In genomic region chr4:130828851-130829673, GRCm38 (mm10) we compare ENCODE assay signal across 8 mouse cellular contexts. TPM values are rescaled to one million over a fixed set of nuclear protein-coding genes. Genes with fewer than 3 reads are reported as not detected.
DNase-seq lines count a peak whose midpoint lies in the region; ATAC-seq and TF ChIP-seq lines count a peak whose summit lies in the region.

No protein-coding gene starts in this region.

- H3K27ac ChIP-seq in heart, postnatal 0 days (ENCODE audit: low read depth) = peak overlapping the region; percentile 75

- no peaks in the 10 kb centered on the region for H3K9me3 ChIP-seq in heart, postnatal 0 days (replicated peaks; ENCODE audit: control insufficient read depth, low read length)

- TF ChIP-seq EP300 in heart, postnatal 0 days (IDR thresholded peaks at IDR 0.05; ENCODE audit: low read depth) = no peak

- ATAC-seq in erythroblast, adult 5-6 weeks (replicated peaks; ENCODE audit: low FRiP score, poor library complexity, severe bottlenecking) = 0 out of 2 replicates have a peak, but pooled peaks have one; percentile 36
- ATAC-seq in heart, postnatal 0 days (ENCODE audit: insufficient read depth, low read depth) = peak; percentile 59

- H3K4me3 ChIP-seq in heart, postnatal 0 days (ENCODE audit: low read depth, low read length) = no peak overlapping the region

- H3K9ac ChIP-seq in heart, postnatal 0 days (replicated peaks; ENCODE audit: low read depth, low read length) = no peak overlapping the region

- peaks cover 11% of the 10 kb centered on the region for H3K4me1 ChIP-seq in heart, postnatal 0 days (ENCODE audit: control insufficient read depth, insufficient read depth)

- H3K27me3 ChIP-seq in heart, postnatal 0 days (ENCODE audit: control insufficient read depth, insufficient read depth, low read length) = no peaks in the 10 kb centered on the region

- TF ChIP-seq CTCF in heart, postnatal 0 days (IDR thresholded peaks at IDR 0.05; ENCODE audit: low read depth) = no peak

- peak; percentile 31 to 45 for DNase-seq in left cerebral cortex, adult 18-20 months (ENCODE audit: low spot score in 2 of 2)
- no peak for DNase-seq in left cerebral cortex, adult 9 months (ENCODE audit: low spot score in 2 of 2)
- peak; percentile 48 for DNase-seq in heart, postnatal 0 days (ENCODE audit: low spot score)
- DNase-seq in kidney, postnatal 10 days = peak; percentile 79
- peak; percentile 31 to 57 for DNase-seq in lung, postnatal 4 days
- DNase-seq in testis, postnatal 10 days (ENCODE audit: low spot score) = peak; percentile 82
- DNase-seq in thymus, postnatal 0 days (ENCODE audit: low spot score) = no peak

- no peak overlapping the region for H3K4me2 ChIP-seq in heart, postnatal 0 days (ENCODE audit: low read depth, low read length)

- 0 out of 2 replicates have a peak, but pooled peaks cover 3% of the 10 kb centered on the region for H3K36me3 ChIP-seq in heart, postnatal 0 days (replicated peaks; ENCODE audit: control insufficient read depth, insufficient read depth, low read length)

- 14% methylated on average over 18 of the region's 18 CpGs for WGBS in heart, postnatal 0 days

RNA-seq across cellular contexts. Expression of gene Sdc3, which starts 36.7 kb away (rescaled TPM):
- total RNA-seq in left cerebral cortex, adult 18-20 months (2021) = 100 to 1,000 TPM; 150 to 156 TPM
- total RNA-seq in erythroblast, adult 5-6 weeks (2015; ENCODE audit: low replicate concordance) = 6.1 and 24.7 TPM in 2 replicates
- 4.7 and 13.3 TPM in 2 replicates for total RNA-seq in erythroblast, adult 5-6 weeks (2017; ENCODE audit: low replicate concordance)
- total RNA-seq in heart, postnatal 0 days (2014; rRNA removed; ENCODE audit: low replicate concordance) = 44.2 and 55.2 TPM in 2 replicates
- 9.3 and 9.4 TPM in 2 replicates for polyA plus RNA-seq in heart, postnatal 0 days (2015; fragmentation: Nextera tagmentation; extraction: Ambion mirVana)
- 4.8 and 5.1 TPM in 2 replicates for polyA plus RNA-seq in thymus, postnatal 0 days (2015; fragmentation: Nextera tagmentation; extraction: Ambion mirVana)

Comparison
In these comparisons a context has a peak if more than half of its experiments do, and no peak if none do; other contexts are left out.
1. DNase-seq: peak in left cerebral cortex, adult 18-20 months (2 of 2), heart, postnatal 0 days (single experiment), kidney, postnatal 10 days (single experiment), lung, postnatal 4 days (2 of 2) and testis, postnatal 10 days (single experiment); none in left cerebral cortex, adult 9 months (0 of 2) and thymus, postnatal 0 days (single experiment).